Mouse (Mus musculus) liver, embryonic 12.5 days (tissue): ENCODE measurements around the gene Apoa1. TPM values are rescaled to one million over a fixed set of nuclear protein-coding genes. Genes with fewer than 3 reads are reported as not detected.

ENCODE experiments used
- ATAC-seq: fragments of 200-750 bp; cut with Nextera tagmentation; 2 replicates; pipeline ENCODE4 v1.8.0; 2017; ENCODE audit warnings: moderate number of reproducible peaks, mild to moderate bottlenecking, moderate library complexity
- H3K27ac ChIP-seq: fragments of 300-500 bp; sonication (generic); 2 replicates; pipeline ENCODE4 v1.5.1; 2016; ENCODE audit warnings: mild to moderate bottlenecking
- H3K27me3 ChIP-seq: fragments of 300-500 bp; sonication (generic); replicated peaks from 2 replicates; pipeline ENCODE4 v1.6.1; 2016; ENCODE audit warnings: mild to moderate bottlenecking, moderate library complexity
- H3K36me3 ChIP-seq: fragments of 300-500 bp; sonication (generic); 2 replicates; pipeline ENCODE4 v1.6.1; 2016; ENCODE audit warnings: mild to moderate bottlenecking, moderate library complexity
- H3K4me1 ChIP-seq: fragments of 300-500 bp; sonication (generic); 2 replicates; pipeline ENCODE4 v1.6.1; 2016
- H3K4me2 ChIP-seq: fragments of 300-500 bp; sonication (generic); 2 replicates; pipeline ENCODE4 v1.6.1; 2016; ENCODE audit warnings: mild to moderate bottlenecking, moderate library complexity
- H3K4me3 ChIP-seq: fragments of 300-500 bp; sonication (generic); 2 replicates; pipeline ENCODE4 v1.5.1; 2016; ENCODE audit warnings: mild to moderate bottlenecking, moderate library complexity
- H3K9ac ChIP-seq: fragments of 300-500 bp; sonication (generic); 2 replicates; pipeline ENCODE4 v1.6.1; 2016; ENCODE audit warnings: mild to moderate bottlenecking, moderate library complexity
- H3K9me3 ChIP-seq: fragments of 300-500 bp; sonication (generic); replicated peaks from 2 replicates; pipeline ENCODE4 v1.6.1; 2016; ENCODE audit warnings: mild to moderate bottlenecking, moderate library complexity
- WGBS: fragments of 180-500 bp; shearing (Covaris S2); methylation state at CpG from one replicate; pipeline ENCODE4 v1.1.7; 2016; ENCODE audit not compliant: insufficient replicate concordance; 5-methylcytosine and 5-hydroxymethylcytosine counted together
- polyA plus RNA-seq: library from polyadenylated mRNA; unstranded; fragments of >200 nt; fragmentation: Nextera tagmentation; extraction: Ambion mirVana; gene quantifications from 2 replicates; pipeline ENCODE4 v1.2.1, GENCODE M21; 2016

The Apoa1 gene
- polyA plus RNA-seq, 1 experiment from 2014 or later: 1,440 TPM

DNA sequence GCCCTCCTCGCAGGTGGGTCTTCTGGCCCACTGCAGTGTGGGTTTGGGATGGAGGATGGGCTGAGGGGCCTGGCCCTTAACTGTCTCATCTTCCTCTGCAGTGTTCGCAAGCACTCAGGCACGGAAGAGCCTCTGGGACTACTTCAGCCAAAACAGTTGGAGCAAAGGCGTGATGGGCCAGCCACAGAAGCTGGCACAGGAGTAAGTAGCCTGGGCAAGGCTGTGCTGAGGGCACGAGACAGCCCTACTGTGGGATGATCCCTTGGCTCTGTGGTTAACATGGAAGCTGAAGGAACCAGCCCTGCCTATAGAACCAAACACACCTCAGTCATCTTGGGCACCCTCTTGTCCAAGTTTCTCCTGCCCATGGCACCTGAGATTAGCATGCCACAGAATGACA is 40.7 kb downstream of the Apoa1 start:
- peaks cover 22% of the 10 kb centered on the region for H3K4me1 ChIP-seq
- H3K27ac ChIP-seq: no peak overlapping the region
- H3K9me3 ChIP-seq: no peaks in the 10 kb centered on the region
- ATAC-seq: no peak
- 73% methylated on average over 5 of the region's 5 CpGs for WGBS
- no peak overlapping the region for H3K4me3 ChIP-seq
- H3K4me2 ChIP-seq: no peak overlapping the region
- peaks cover under 1% of the 10 kb centered on the region; the same call in 1 of the 2 replicates for H3K36me3 ChIP-seq
- H3K9ac ChIP-seq: no peak overlapping the region
- peaks cover 36% of the 10 kb centered on the region for H3K27me3 ChIP-seq

DNA sequence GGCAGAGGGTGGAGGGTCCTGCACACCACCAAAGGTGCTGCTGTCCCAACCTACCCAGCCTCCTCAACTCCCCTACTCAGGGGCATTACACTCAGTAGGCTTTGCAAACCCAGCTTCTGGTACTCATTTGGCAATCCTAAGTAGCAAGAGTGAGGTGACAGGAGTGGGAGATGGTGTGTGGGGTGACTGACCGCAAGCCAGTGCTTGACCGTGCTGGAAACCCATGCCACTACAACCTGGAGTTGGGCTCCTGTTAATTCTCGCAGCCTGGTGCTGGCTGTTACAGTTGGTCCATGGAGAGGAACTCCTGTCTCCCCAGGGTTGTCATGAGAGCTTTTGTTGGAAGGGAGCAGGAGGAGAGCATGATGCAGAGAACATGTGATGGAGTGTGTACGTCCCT is 42.4 kb downstream of the Apoa1 start:
- H3K27ac ChIP-seq: no peak overlapping the region
- peaks cover 36% of the 10 kb centered on the region for H3K27me3 ChIP-seq
- peaks cover 17% of the 10 kb centered on the region for H3K36me3 ChIP-seq
- no peak for ATAC-seq
- no peak overlapping the region for H3K4me3 ChIP-seq
- 75% methylated on average over 4 of the region's 4 CpGs for WGBS
- no peak overlapping the region for H3K4me2 ChIP-seq
- H3K4me1 ChIP-seq: peaks cover 28% of the 10 kb centered on the region
- no peak overlapping the region for H3K9ac ChIP-seq
- H3K9me3 ChIP-seq: no peaks in the 10 kb centered on the region

DNA sequence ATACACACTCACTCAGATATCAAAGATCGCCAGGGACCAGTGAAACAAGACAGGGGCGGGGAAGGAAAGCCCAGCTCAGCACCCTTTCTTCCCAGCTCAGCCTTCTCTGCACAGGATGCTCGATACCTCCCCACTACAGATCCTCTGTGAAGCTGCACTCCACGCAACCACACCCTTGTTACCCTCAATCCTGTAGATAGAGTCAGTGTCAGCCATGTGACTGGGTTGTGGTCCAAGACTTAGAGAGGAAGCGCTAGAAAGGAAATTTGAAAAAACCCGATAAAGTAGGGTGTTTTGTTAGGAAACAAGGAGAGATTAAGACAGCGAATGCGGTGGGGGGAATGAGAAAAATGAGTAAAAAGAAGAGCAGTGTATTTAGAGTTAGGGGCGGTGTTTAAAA is 43.7 kb downstream of the Apoa1 start:
- ATAC-seq: no peak
- peaks cover 36% of the 10 kb centered on the region for H3K27me3 ChIP-seq
- H3K4me3 ChIP-seq: peak overlapping the region; percentile 85
- peak overlapping the region; percentile 83 for H3K9ac ChIP-seq
- WGBS: 30% methylated on average over 9 of the region's 9 CpGs
- H3K36me3 ChIP-seq: peaks cover 30% of the 10 kb centered on the region
- H3K27ac ChIP-seq: 0 out of 2 replicates have a peak overlapping the region, but pooled peaks have one; percentile 71
- H3K9me3 ChIP-seq: no peaks in the 10 kb centered on the region
- H3K4me2 ChIP-seq: peak overlapping the region; percentile 92
- peaks cover 28% of the 10 kb centered on the region for H3K4me1 ChIP-seq

DNA sequence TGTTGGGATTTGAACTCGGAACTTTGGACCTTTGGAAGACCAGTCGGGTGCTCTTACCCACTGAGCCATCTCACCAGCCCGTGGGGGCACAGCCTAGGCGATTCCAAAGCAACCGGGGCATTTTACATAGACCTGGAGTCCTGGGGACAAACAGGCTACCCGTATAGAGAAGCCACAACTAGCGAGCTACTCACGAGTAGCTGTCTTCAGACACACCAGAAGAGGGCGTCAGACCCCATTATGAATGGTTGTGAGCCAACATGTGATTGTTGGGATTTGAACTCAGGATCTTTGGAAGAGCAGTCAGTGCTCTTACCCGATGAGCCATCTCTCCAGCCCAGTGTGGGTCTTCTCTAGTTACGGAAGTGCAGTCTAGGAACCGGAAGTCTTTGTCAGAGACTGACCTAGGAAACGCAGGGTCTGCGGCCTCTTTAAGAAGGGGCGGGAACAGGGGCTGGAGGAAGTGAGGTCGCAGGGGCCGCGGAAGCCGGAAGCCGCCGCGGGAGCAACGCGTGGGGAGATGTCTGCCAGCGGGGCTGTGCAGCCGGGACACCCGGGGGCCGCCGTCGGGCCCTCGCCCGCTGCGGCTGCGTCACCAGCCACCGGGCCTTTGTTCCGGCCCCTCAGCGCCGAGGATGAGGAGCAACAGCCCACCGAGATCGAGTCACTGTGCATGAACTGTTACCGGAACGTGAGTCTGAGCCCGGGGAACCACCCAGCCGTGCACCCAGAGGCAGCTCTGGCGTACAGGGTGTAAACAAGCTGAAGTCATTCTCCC is 44.5 kb downstream of the Apoa1 start, which contains the start of gene Zpr1:
Gene Zpr1, plus strand, starts transcription at position 388 of the 778 bp plus-strand sequence.
- peak within 1 kb of the TSS; percentile 71 for H3K27ac ChIP-seq
- H3K4me3 ChIP-seq: peak within 1 kb of the TSS; percentile 85
- peak within 1 kb of the TSS; percentile 92 for H3K4me2 ChIP-seq
- H3K27me3 ChIP-seq: peaks cover 36% of the 10 kb centered on the region
- 2% methylated on average over 45 of the region's 45 CpGs for WGBS
- H3K4me1 ChIP-seq: peaks cover 28% of the 10 kb centered on the region
- H3K36me3 ChIP-seq: peaks cover 38% of the 10 kb centered on the region
- H3K9me3 ChIP-seq: no peaks in the 10 kb centered on the region
- ATAC-seq: peak; percentile 91
- H3K9ac ChIP-seq: peak within 1 kb of the TSS; percentile 83

DNA sequence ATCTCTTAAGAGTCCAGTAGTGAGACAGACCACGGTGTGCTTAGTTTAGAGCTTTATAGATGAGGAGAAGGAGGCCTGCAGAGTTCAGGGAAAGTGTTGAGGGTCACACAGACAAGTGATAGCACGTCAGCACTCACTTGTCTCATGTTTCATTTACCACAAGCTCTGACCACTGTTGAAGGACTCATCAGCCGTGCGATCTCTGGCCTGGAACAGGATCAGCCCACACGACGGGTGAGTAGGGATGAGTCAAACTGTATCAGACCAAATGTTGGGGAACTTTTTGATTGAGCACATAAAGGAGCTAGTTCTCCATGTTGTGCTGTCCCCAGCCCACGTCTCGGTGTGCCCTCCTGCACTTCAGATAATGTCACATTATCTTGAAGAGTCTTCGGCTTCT is 46.1 kb downstream of the Apoa1 start:
- ATAC-seq: no peak
- Histone ChIP-seq H3K27ac (no peak overlapping the region), H3K4me3 (peak overlapping the region; percentile 85), H3K9me3 (no peaks in the 10 kb centered on the region), H3K36me3 (peaks cover 53% of the 10 kb centered on the region), H3K27me3 (peaks cover 20% of the 10 kb centered on the region), H3K4me1 (peaks cover 25% of the 10 kb centered on the region), H3K4me2 (peak overlapping the region; percentile 92), H3K9ac (peak overlapping the region; percentile 83; the same call in 1 of the 2 replicates)
- WGBS: 67% methylated on average over 9 of the region's 9 CpGs

Other genes with a start within 250 kb of the Apoa1 start
- 118 and 125 TPM in 2 replicates for gene Pafah1b2, start 215.9 kb upstream of the Apoa1 start, polyA plus RNA-seq
- 6.8 and 7.1 TPM in 2 replicates for gene Sik3, start 215.8 kb upstream of the Apoa1 start, polyA plus RNA-seq
- gene Apoc3, start 7.1 kb downstream of the Apoa1 start, polyA plus RNA-seq: 2.1 and 2.4 TPM in 2 replicates
- not detected in 2 replicates for gene Apoa4, start 12.1 kb downstream of the Apoa1 start, polyA plus RNA-seq
- gene Apoa5, start 40.1 kb downstream of the Apoa1 start, polyA plus RNA-seq: 0.25 and 0.33 TPM in 2 replicates
- 55.4 and 56.0 TPM in 2 replicates for gene Zpr1, start 44.5 kb downstream of the Apoa1 start, polyA plus RNA-seq
- 12.3 and 13.2 TPM in 2 replicates for gene Bud13, start 54.4 kb downstream of the Apoa1 start, polyA plus RNA-seq
- not detected in 2 replicates for gene 4931429L15Rik, start 91.4 kb downstream of the Apoa1 start, polyA plus RNA-seq